Mouse (Mus musculus): ENCODE data around the gene Olfr1129. TPM values are rescaled to one million over a fixed set of nuclear protein-coding genes. Genes with fewer than 3 reads are reported as not detected.
"Not testable (repeated sequence)": the region's sequence is repeated elsewhere in the genome, so short reads cannot be mapped to it uniquely, and the experiment has no call there.

Olfr1129 gene
- not detected for total RNA-seq (2021)
- long read RNA-seq, experiment 1: 0 reads
- long read RNA-seq, experiment 2: 0 reads

- DNase-seq: not testable (repeated sequence)
Observed at GRCm38 (mm10) chr2:87573602-87574001, at the start of gene Olfr1129. TSS of gene Olfr1129 (plus strand) at chr2:87573902.

- not testable (repeated sequence) for DNase-seq
Observed at GRCm38 (mm10) chr2:87525899-87526616, 47.6 kb upstream of the Olfr1129 start.

GRCm38 (mm10) chr2:87531496-87531895 is 42.2 kb upstream of the Olfr1129 start, which contains the start of gene Olfr153:
TSS of gene Olfr153 (plus strand) at chr2:87531796.
- DNase-seq: no peak

GRCm38 (mm10) chr2:87534826-87535225 is 38.9 kb upstream of the Olfr1129 start:
- DNase-seq: no peak

GRCm38 (mm10) chr2:87545442-87545841 is 28.3 kb upstream of the Olfr1129 start, which contains the start of gene Olfr1128:
TSS of gene Olfr1128 (minus strand) at chr2:87545542.
- DNase-seq: no peak

GRCm38 (mm10) chr2:87605912-87606311 is 32.2 kb downstream of the Olfr1129 start, which contains the start of gene Olfr1130:
TSS of gene Olfr1130 (plus strand) at chr2:87606212.
- not testable (repeated sequence) for DNase-seq

GRCm38 (mm10) chr2:87626804-87627203 is 53.1 kb downstream of the Olfr1129 start, which contains the start of gene Olfr1131:
TSS of gene Olfr1131 (plus strand) at chr2:87627104.
- DNase-seq: no peak

Other genes starting within 250 kb of the Olfr1129 start
- gene Olfr1120, start 219.1 kb upstream of the Olfr1129 start, total RNA-seq (2021): not detected
- gene Olfr1121, start 204.0 kb upstream of the Olfr1129 start, total RNA-seq (2021): not detected
- not detected for gene Olfr1122, start 188.1 kb upstream of the Olfr1129 start, total RNA-seq (2021)
- gene Olfr1123, start 157.3 kb upstream of the Olfr1129 start, total RNA-seq (2021): not detected
- not detected for gene Olfr1124, start 143.6 kb upstream of the Olfr1129 start, total RNA-seq (2021)
- not detected for gene Olfr1126, start 119.9 kb upstream of the Olfr1129 start, total RNA-seq (2021)
- gene Pramel7, start 76.8 kb upstream of the Olfr1129 start, total RNA-seq (2021): not detected
- gene Pramel6, start 67.3 kb upstream of the Olfr1129 start, total RNA-seq (2021): not detected
- not detected for gene Olfr153, start 42.1 kb upstream of the Olfr1129 start, total RNA-seq (2021)
- not detected for gene Olfr1128, start 28.4 kb upstream of the Olfr1129 start, total RNA-seq (2021)
- gene Olfr1130, start 32.3 kb downstream of the Olfr1129 start, total RNA-seq (2021): not detected
- not detected for gene Olfr1131, start 53.2 kb downstream of the Olfr1129 start, total RNA-seq (2021)
- not detected for gene Olfr1132, start 63.6 kb downstream of the Olfr1129 start, total RNA-seq (2021)
- not detected for gene Olfr1133, start 73.5 kb downstream of the Olfr1129 start, total RNA-seq (2021)
- not detected for gene Olfr1134, start 84.6 kb downstream of the Olfr1129 start, total RNA-seq (2021)
- not detected for gene Olfr1135, start 99.8 kb downstream of the Olfr1129 start, total RNA-seq (2021)
- gene Olfr1136, start 120.0 kb downstream of the Olfr1129 start, total RNA-seq (2021): not detected
- gene Olfr1137, start 139.3 kb downstream of the Olfr1129 start, total RNA-seq (2021): not detected
- not detected for gene Olfr1138, start 166.1 kb downstream of the Olfr1129 start, total RNA-seq (2021)
- gene Olfr1140, start 169.8 kb downstream of the Olfr1129 start, total RNA-seq (2021): not detected
- not detected for gene Olfr1141, start 180.1 kb downstream of the Olfr1129 start, total RNA-seq (2021)
- gene Olfr152, start 205.6 kb downstream of the Olfr1129 start, total RNA-seq (2021): not detected
- gene Olfr1143, start 226.7 kb downstream of the Olfr1129 start, total RNA-seq (2021): not detected
- gene Olfr1145, start 235.9 kb downstream of the Olfr1129 start, total RNA-seq (2021): not detected